Comparison of ENCODE assay signal across 25 mouse cellular contexts in genomic region chr4:85226731-85227130, GRCm38 (mm10). TPM values are rescaled to one million over a fixed set of nuclear protein-coding genes. Genes with fewer than 3 reads are reported as not detected.
DNase-seq lines count a peak whose midpoint lies in the region; ATAC-seq and TF ChIP-seq lines count a peak whose summit lies in the region.
"Had no signal": no experiment of that assay in that cellular context is flagged by ENCODE, and none has a peak within 500 bp of the region (broad histone marks: within the 10 kb centered on the region; RNA-seq: fewer than 3 reads in every experiment).

No protein-coding gene starts in this region.

- H3K36me3 ChIP-seq in forebrain, embryonic 16.5 days (ENCODE audit: control insufficient read depth, insufficient read depth) = no peaks in the 10 kb centered on the region
- H3K36me3 ChIP-seq in forebrain, embryonic 12.5 days (replicated peaks) = no peaks in the 10 kb centered on the region
- H3K36me3 ChIP-seq: forebrain, embryonic 10.5 days; G1E; hindbrain, embryonic 12.5 days; hindbrain, embryonic 15.5 days had no signal

- ATAC-seq in forebrain, embryonic 16.5 days = no peak; the same call in 1 of the 2 replicates
- ATAC-seq in forebrain, embryonic 12.5 days (ENCODE audit: low FRiP score) = no peak
- ATAC-seq: forebrain, embryonic 14.5 days; Patski had no signal

- no peak for TF ChIP-seq CTCF in layer of hippocampus, adult 2 months (conservative IDR thresholded peaks at IDR 0.05)
- TF ChIP-seq CTCF in olfactory bulb, adult 2 months (IDR thresholded peaks at IDR 0.05; ENCODE audit: insufficient read depth, low read depth, low read length) = no peak

- 77% methylated on average over 5 of the region's 5 CpGs for WGBS in forebrain, embryonic 16.5 days
- 96% methylated on average over 5 of the region's 5 CpGs for WGBS in forebrain, embryonic 12.5 days
- 68% methylated on average over 5 of the region's 5 CpGs for WGBS in olfactory bulb, adult 2 months

- H3K4me3 ChIP-seq in forebrain, embryonic 16.5 days (replicated peaks; ENCODE audit: low read length) = no peak overlapping the region
- no peak overlapping the region for H3K4me3 ChIP-seq in forebrain, embryonic 12.5 days (replicated peaks)
- H3K4me3 ChIP-seq in layer of hippocampus, adult 2 months = no peak overlapping the region
- no peak overlapping the region for H3K4me3 ChIP-seq in olfactory bulb, adult 2 months (ENCODE audit: insufficient read depth, low read depth, low read length)
- H3K4me3 ChIP-seq: forebrain, embryonic 10.5 days; gastrocnemius, adult 2 months; hindbrain, embryonic 12.5 days; hindbrain, embryonic 15.5 days had no signal

- H3K27me3 ChIP-seq in forebrain, embryonic 16.5 days (replicated peaks; ENCODE audit: control insufficient read depth, insufficient read depth, low read length) = no peaks in the 10 kb centered on the region
- H3K27me3 ChIP-seq in forebrain, embryonic 12.5 days = no peaks in the 10 kb centered on the region
- H3K27me3 ChIP-seq: CH12.LX; hindbrain, embryonic 12.5 days; hindbrain, embryonic 15.5 days had no signal

- H3K4me2 ChIP-seq in forebrain, embryonic 16.5 days (ENCODE audit: low read length) = no peak overlapping the region
- H3K4me2 ChIP-seq in forebrain, embryonic 12.5 days = no peak overlapping the region
- H3K4me2 ChIP-seq: heart, embryonic 11.5 days; hindbrain, embryonic 12.5 days; hindbrain, embryonic 15.5 days had no signal

- no peaks in the 10 kb centered on the region for H3K9me3 ChIP-seq in forebrain, embryonic 16.5 days (ENCODE audit: control insufficient read depth, low read length)
- no peaks in the 10 kb centered on the region for H3K9me3 ChIP-seq in forebrain, embryonic 12.5 days
- H3K9me3 ChIP-seq: forebrain, embryonic 10.5 days; hindbrain, embryonic 12.5 days; hindbrain, embryonic 15.5 days had no signal

- no peak for TF ChIP-seq POLR2A in olfactory bulb, adult 2 months (IDR thresholded peaks at IDR 0.05; ENCODE audit: insufficient read depth, low read depth, low read length)

- peaks cover 6% of the 10 kb centered on the region; the same call in 1 of the 2 replicates for H3K4me1 ChIP-seq in forebrain, embryonic 16.5 days (replicated peaks; ENCODE audit: control insufficient read depth, insufficient read depth, low read length)
- no peaks in the 10 kb centered on the region for H3K4me1 ChIP-seq in forebrain, embryonic 12.5 days
- H3K4me1 ChIP-seq in olfactory bulb, adult 2 months (ENCODE audit: control insufficient read depth, insufficient read depth, low read length) = peaks cover 22% of the 10 kb centered on the region
- H3K4me1 ChIP-seq: forebrain, embryonic 10.5 days; hindbrain, embryonic 12.5 days had no signal

- peak overlapping the region; percentile 38; the same call in 1 of the 2 replicates for H3K27ac ChIP-seq in forebrain, embryonic 16.5 days (ENCODE audit: low read length)
- H3K27ac ChIP-seq in forebrain, embryonic 12.5 days = no peak overlapping the region
- peak overlapping the region; percentile 67 for H3K27ac ChIP-seq in layer of hippocampus, adult 2 months
- H3K27ac ChIP-seq in olfactory bulb, adult 2 months (ENCODE audit: insufficient read depth, low read depth, low read length) = peak overlapping the region; percentile 25; the same call in 1 of the 2 replicates
- H3K27ac ChIP-seq: forebrain, embryonic 10.5 days; gastrocnemius, adult 2 months; hindbrain, embryonic 12.5 days; hindbrain, embryonic 15.5 days had no signal

- no peak overlapping the region for H3K9ac ChIP-seq in forebrain, embryonic 16.5 days (replicated peaks; ENCODE audit: low read depth, low read length)
- no peak overlapping the region for H3K9ac ChIP-seq in forebrain, embryonic 12.5 days
- H3K9ac ChIP-seq: hindbrain, embryonic 12.5 days; hindbrain, embryonic 15.5 days had no signal

- DNase-seq in layer of hippocampus, adult 2 months (ENCODE audit: low spot score in 2 of 2) = no peak
- no peak for DNase-seq in layer of hippocampus, postnatal 36 days
- DNase-seq in right cerebral cortex, adult 18-20 months = peak; percentile 27
- no peak for DNase-seq in right cerebral cortex, postnatal 4 days
- DNase-seq: adrenal gland, postnatal 10 days; adrenal gland, postnatal 36 days; B cell, adult 2 months; cerebellum, adult 11 months; cerebellum, adult 8-10 months; cerebellum, postnatal 14 days; gastrocnemius, adult 2 months; gastrocnemius, postnatal 14 days; heart, adult 11 months had no signal

RNA-seq across cellular contexts. Expression of gene Sh3gl2, which starts 21.8 kb away (rescaled TPM):
- polyA plus RNA-seq in forebrain, embryonic 16.5 days (2015; fragmentation: Nextera tagmentation; extraction: Ambion mirVana) = 104 TPM in 2 replicates
- polyA plus RNA-seq in forebrain, embryonic 12.5 days (2016; fragmentation: Nextera tagmentation; extraction: Ambion mirVana) = 13.8 and 14.0 TPM in 2 replicates
- total RNA-seq in layer of hippocampus, adult 2 months (2021) = 100 to 1,000 TPM; 285 to 321 TPM
- 100 to 1,000 TPM; 280 to 322 TPM for total RNA-seq in layer of hippocampus, postnatal 36 days (2021)
- polyA plus RNA-seq in olfactory bulb, adult 2 months (2012; ENCODE audit: insufficient read depth, insufficient read length, low replicate concordance, missing spikeins) = 339 and 468 TPM in 2 replicates
- total RNA-seq: CH12.LX; hematopoietic stem cell, adult 5-6 weeks had no signal
- polyA plus RNA-seq: G1E had no signal
